Mouse (Mus musculus): ENCODE results near the gene Atp2b2.

Gene Atp2b2

DNA sequence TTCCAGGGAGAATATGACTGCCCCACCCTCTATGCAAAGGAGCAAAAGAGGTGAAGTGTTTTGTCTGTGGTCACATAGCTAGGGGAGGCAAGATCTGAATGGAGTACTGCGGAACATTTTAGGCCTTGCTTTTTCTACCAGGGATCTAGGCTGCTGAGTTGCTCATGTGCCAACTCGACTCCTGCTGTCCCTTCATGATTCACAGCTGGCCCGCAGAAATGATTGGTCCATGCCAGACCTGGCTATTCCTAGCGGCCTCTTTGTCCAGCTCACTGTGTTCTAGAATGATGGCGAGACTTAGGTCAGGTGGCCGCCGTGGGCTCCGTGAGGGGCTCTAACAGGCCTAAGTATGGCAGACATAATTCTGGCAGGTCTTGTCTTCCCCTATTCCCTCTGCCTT, 103.0 kb downstream of the Atp2b2 start:
- DNase-seq = no peak

GRCm38 (mm10) chr6:113936811-113937508, 105.5 kb downstream of the Atp2b2 start:
- no peak for DNase-seq

DNA sequence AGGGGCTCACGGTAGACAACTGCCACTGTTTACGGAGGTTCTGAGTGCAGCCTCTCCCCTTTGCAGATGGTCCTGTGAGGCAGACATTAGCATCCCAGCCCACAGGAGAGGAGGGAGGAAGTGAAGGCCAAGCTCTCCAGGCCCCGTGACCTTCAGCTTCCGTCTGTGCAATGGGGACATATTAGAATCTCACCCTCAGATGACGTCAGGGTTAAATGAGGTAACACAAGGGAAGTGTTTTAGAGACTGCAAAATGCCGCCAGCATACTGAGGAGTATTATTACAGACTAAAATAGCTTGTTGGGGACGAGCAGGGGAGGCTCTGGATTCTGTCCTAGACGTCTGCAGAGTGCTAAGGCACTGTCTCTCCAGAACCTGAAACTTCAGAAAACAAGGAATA, 106.3 kb downstream of the Atp2b2 start:
- no peak for DNase-seq

DNA sequence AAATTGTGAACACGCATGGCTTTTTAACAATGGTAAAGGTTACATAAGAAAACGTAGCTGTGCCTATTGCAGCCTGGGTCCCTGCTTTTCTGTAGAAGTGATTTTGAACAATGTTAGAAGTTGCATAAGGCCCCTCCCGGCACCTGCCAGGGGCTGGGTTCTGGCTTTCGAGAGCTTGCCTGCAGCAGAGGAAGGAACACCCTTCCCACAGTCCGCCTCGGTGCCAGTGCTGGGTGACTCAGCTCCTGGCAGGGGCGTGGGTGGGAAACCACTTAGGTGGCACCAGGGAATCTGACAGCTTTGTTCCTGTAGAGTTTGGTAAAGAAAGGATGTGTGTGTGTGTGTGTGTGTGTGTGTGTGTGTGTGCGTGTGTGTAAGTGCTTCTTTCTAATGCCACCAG, 107.7 kb downstream of the Atp2b2 start:
- no peak for DNase-seq

DNA sequence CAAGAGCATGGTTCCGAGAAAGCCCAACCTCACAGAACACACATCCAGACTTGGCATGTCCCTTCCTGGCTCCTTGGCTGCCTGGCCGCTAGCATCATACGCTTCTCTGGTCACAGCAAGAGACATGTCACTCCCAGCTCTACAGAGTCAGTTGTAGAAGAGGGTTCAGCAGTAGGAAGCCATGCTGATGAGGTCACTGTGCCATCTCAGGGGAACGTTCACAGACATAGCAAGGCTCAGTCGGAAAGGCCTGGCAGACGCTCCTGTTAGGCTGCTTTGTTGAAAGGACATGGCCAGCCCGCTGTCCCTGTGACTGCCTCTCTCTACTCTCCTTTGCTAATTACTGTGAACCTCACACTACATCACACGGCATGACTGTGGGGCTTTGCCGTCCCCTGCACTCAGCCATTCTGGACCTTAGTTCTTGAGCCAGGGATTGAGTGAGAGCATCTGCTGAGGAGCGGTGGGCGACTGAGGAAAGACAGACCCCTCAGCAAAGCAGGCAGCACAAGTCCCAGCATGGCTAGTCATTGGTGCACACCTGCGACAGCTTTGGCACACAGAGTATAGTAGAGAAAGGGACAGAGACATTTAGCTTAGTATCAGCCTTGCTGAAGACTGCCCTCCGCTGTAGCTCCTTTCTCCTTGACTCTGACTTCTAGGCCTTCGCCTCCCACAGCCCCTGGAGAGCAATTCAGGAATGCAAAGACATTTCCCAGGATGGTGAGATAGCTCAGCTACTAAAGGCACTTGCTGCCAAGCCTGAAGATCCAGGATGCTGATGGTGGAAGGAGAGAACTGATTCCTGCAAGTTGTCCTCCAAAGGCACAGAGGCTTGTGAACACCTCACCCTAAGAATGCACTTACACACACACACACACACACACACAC, 108.9 kb downstream of the Atp2b2 start:
- DNase-seq = peak; percentile 79

DNA sequence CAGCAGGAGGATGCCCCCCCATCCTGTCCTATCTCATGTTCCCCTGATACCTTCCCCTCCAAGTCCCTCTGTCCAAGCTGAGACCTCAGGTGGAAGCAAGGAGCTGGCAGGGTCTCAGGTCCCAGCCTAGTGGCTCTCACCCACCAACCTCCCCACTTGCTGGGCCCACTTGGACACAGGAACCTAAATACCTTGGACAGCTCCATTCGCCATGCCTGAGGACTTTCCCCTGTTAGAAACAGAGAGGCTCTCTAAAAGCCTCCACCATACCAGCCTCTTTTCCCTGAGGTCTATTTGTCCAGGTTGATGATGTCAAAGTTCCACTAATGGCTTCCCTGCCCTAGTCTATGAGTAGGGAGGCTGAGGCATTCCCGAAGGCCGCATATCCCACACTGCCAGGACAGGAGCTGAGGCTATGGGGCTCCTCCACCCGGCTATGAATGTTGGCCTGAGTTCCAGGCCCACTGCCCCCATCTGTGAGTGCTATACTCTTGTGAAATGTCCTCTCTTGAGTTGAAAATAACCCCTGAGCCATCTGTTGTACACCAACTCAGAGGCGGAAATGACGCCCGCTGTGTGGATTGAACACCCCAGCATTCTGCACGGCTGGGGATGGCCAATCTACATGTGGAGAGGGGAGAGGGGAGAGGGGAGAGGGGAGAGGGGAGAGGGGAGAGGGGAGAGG, 113.1 kb downstream of the Atp2b2 start:
- no peak for DNase-seq

GRCm38 (mm10) chr6:113923249-113923648, 119.2 kb downstream of the Atp2b2 start:
- DNase-seq = no peak

GRCm38 (mm10) chr6:113920466-113920865, 121.9 kb downstream of the Atp2b2 start:
- no peak for DNase-seq

GRCm38 (mm10) chr6:113912753-113913152, 129.7 kb downstream of the Atp2b2 start:
- no peak for DNase-seq

DNA sequence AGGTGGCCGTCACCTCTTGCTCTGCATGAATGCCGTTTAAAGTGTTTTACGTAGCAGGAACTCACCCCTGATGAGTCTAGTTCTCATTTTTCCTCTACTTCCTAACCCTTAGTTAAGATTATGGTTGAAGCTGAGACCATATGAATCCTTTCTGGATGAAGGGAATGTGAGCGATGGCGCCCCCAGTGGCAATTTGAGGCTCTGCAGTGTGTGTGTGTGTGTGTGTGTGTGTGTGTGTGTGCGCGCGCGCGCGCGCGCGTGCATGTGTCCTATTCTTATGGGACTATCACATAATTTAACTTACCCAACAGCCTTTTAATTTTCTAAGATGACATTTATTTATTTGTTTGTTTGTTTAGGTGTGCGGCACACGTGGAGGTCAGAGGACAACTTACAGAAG, 131.3 kb downstream of the Atp2b2 start:
- no peak for DNase-seq

DNA sequence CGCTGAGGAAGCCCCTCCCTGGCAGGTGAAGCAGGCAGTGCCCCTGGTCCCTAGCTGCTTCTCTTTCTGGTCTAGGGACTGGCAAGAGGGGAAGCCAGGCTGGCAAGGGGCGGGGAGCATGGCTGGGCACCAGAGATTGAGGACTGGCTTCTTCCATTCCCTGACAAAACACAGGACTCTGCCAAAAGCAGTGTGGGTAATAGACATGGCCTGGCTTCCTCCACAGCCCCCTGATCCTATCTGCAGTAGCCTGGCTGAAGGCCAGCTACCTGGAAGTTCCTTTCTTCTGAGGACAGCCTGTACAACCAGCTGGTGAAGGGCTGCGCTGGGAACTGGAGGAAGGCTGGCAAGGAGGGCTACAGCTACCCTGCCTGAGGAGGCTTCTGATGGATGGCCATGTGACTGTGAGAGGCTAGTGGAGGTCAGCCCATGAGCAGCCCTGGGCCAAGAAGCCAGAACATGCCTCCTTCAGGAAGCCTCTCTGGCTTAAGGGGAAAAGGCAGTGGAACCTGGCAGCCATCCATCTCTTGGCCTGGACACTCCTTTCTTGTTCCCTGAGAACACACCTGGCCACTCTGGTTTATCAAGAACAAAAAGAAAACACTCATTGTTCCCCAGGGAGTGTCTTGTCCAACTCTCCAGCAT, 131.9 kb downstream of the Atp2b2 start:
- DNase-seq = no peak

GRCm38 (mm10) chr6:113909836-113910235, 132.6 kb downstream of the Atp2b2 start:
- DNase-seq = no peak

- peak; percentile 57 for DNase-seq
These were observed 134.3 kb downstream of the Atp2b2 start for GRCm38 (mm10) chr6:113908066-113908465.

DNA sequence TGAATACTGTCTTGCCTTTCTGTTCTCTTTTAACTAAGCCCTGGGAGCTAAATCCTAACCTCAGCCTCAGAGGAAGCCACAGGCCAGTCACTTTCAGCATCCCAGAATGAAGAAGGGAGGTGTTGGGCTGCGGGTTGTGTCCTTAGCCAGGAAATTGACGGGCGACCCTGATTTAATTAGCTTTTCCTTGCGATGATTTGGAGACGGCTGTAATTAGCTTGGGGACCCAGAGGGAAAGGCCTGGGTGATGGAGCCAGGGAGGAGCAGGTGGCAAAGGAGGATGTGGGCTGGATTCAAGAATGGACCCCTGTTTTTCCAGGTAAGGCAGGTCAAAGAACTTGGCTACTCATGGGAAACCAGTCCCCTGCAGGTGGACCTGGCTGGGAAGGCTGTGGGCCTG, 138.0 kb downstream of the Atp2b2 start:
- no peak for DNase-seq

DNA sequence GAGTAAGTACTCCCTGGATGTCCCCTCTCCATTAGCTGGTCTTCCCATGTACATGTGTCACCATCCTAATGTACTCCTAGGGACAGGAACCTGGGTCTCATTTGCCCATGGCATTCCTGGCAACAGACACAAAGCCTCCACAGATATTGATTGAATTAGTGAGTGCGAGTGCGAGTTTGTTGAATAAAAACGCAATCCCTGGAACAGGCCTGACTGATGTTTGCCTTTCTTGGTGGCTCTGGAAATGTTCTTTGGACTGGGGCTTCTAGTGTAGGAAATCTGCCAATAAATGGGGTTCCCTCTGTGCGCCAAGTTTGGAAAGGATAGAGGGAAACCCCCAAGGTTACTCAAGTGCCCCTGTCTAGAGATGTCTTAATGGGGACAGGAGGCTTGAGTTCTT, 146.4 kb downstream of the Atp2b2 start:
- no peak for DNase-seq

DNA sequence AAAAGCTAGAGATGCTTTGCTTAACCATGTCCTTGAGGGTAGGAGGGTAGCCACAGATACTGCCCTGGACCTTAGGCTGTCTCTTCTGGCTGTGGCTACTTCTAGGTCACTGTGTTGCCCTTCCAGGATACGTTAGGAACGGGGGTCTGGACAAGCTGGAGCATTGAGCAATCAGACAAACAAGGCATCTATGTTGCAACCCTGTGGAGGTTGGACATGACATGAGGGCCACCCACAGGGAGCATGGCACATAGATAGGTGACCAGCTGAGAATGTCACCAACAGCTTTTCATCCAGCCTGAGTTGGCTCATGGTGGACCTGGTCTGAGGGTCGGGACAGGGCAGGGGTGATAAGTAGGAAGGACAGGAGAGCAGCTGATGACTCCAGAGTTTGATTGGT, 148.4 kb downstream of the Atp2b2 start:
- DNase-seq = no peak

GRCm38 (mm10) chr6:113892091-113892674, 150.2 kb downstream of the Atp2b2 start:
- no peak for DNase-seq

- DNase-seq = peak; percentile 73
These were observed 151.0 kb downstream of the Atp2b2 start for GRCm38 (mm10) chr6:113891225-113891967.

DNA sequence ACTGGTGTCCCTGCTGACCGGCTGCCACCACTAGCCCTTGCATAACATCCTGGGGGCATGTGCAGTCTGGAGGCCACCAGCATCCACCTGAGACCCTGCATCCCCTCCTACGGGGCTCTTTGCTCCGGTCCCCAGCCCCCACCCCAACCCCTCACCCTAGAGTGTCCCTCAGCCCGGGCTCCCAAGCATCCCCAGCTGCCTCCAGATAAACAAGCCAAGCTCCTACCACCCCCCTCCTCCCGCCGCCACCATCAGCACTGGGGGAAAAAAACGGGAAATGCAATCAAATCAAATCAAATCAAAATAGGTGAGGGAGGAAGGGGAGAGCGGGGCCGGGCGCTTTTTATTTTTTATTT, 151.6 kb downstream of the Atp2b2 start:
- DNase-seq = no peak

DNA sequence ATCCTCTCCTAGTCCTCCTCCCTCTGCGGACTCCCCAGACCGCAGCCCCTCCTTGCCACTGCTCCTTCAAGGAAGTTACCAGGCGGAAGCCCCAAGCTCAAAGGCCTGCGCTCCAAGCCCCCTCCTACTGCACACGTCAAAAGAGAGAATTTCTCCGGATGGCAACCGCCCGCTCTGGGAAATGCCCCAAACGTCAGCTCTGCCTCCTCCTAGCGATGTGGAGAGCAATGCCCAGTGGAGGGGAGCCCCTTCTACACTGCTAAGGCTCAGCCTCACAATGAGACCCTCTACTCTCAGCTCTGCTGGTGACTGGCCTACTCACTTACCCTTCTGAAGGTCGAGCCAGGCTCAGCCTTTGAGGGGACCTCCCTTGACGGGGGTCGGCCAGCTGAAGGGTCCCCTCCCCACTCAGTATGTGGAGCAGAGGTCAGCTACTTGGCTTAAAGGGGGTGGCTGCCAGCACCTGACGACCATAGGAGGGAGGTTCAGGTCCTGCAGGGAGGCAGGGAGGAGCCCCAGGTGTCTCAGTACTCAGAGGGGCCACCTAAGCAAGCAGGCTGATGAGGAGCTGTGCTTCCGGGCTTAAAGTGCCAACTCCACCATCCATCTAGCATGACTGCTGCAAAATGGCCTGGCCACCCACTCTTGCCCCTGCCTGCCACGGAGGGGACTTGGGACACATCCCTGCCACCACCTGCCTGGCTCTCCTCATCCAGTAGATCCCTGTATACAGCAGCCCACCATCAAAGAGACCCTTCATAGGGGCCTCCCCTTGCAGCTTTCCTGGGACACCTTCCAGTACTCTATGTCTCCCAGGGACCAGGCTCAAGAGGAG, 152.2 kb downstream of the Atp2b2 start:
- DNase-seq = peak; percentile 55

DNA sequence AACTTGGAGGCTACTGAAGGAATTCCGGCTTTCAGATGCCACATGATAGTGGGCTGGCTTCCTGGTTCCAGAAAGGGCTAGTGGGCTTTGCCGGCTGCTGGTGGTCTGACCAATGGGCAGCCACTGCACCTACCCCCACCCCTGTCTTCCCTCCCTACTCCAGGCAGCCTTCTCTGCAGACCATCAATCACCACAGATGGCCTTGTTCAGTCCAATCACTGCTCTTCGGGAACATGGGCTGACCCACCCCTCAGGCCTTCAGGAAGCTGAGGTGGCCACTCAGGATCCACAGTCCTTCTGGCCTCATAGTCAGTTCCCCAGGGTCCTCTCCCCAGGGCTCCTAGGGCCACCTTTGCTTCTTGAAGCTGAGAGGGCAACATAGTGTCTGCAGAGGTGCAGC, 153.2 kb downstream of the Atp2b2 start:
- DNase-seq = no peak
